Mouse (Mus musculus) spleen, adult 2 months (tissue): ENCODE data around the gene 4930519G04Rik. TPM values are rescaled to one million over a fixed set of nuclear protein-coding genes. Genes with fewer than 3 reads are reported as not detected.
"Not testable (repeated sequence)": the region's sequence is repeated elsewhere in the genome, so short reads cannot be mapped to it uniquely, and the experiment has no call there.

Source experiments
- DNase-seq, 2 experiments: peaks; one replicate each; pipeline versions ENCODE4 v3.0.0 to v3.0.0-alpha.2; 2012 to 2021; ENCODE audit warnings: low spot score in 2 of 2, low read depth in 1 of 2
- H3K27ac ChIP-seq: fragments of 200-500 bp; 2 replicates; pipeline ENCODE4 v1.5.1; 2012; ENCODE audit warnings: low read length, inconsistent platforms; ENCODE audit not compliant: insufficient read depth
- H3K27me3 ChIP-seq: fragments of 200-500 bp; 2 replicates; pipeline ENCODE4 v1.6.1; 2012; ENCODE audit warnings: mild to moderate bottlenecking, moderate library complexity, low read length, inconsistent platforms; ENCODE audit not compliant: control insufficient read depth, insufficient read depth
- H3K36me3 ChIP-seq: fragments of 200-500 bp; 2 replicates; pipeline ENCODE4 v1.6.1; 2012; ENCODE audit warnings: mild to moderate bottlenecking, low read length, inconsistent platforms; ENCODE audit not compliant: control insufficient read depth, insufficient read depth
- H3K4me1 ChIP-seq: fragments of 200-500 bp; 2 replicates; pipeline ENCODE4 v1.6.1; 2011; ENCODE audit warnings: inconsistent platforms; ENCODE audit not compliant: control insufficient read depth, insufficient read depth, insufficient read length
- H3K4me3 ChIP-seq: fragments of 200-500 bp; 2 replicates; pipeline ENCODE4 v1.5.1; 2011; ENCODE audit warnings: mild to moderate bottlenecking, inconsistent platforms; ENCODE audit not compliant: insufficient read depth, insufficient read length; ENCODE audit errors: extremely low read depth
- CTCF ChIP-seq: fragments of 200-500 bp; IDR thresholded peaks from 2 replicates; pipeline ENCODE4 v1.5.1; 2011; ENCODE audit warnings: mild to moderate bottlenecking, inconsistent platforms; ENCODE audit not compliant: insufficient read depth, insufficient read length, insufficient replicate concordance; ENCODE audit errors: extremely low read depth
- POLR2A ChIP-seq: fragments of 200-500 bp; IDR thresholded peaks from 2 replicates; pipeline ENCODE4 v1.6.1; 2011; ENCODE audit warnings: low read depth, low read length, inconsistent platforms
- WGBS: fragments of 180-500 bp; shearing (Covaris S2); methylation state at CpG from one replicate; pipeline ENCODE4 v1.1.7; 2018; 5-methylcytosine and 5-hydroxymethylcytosine counted together
- polyA plus RNA-seq: library from polyadenylated mRNA; depleted of rRNA; stranded (reverse); fragments of >200 nt; gene quantifications from 2 replicates; pipeline ENCODE4 v1.2.3, GENCODE M21; 2012

Gene 4930519G04Rik
- polyA plus RNA-seq, 1 experiment, result 0.05 TPM

GRCm38 (mm10) chr5:114908598-114909305 is 55.3 kb downstream of the 4930519G04Rik start:
- 93% methylated on average over 13 of the region's 13 CpGs for WGBS
- DNase-seq, result no peak
- H3K4me3 ChIP-seq, result no peak overlapping the region
- peaks cover 10% of the 10 kb centered on the region for H3K36me3 ChIP-seq
- TF ChIP-seq POLR2A, result no peak
- TF ChIP-seq CTCF, result no peak
- no peaks in the 10 kb centered on the region for H3K27me3 ChIP-seq
- no peak overlapping the region for H3K27ac ChIP-seq
- no peaks in the 10 kb centered on the region for H3K4me1 ChIP-seq

GRCm38 (mm10) chr5:114913686-114914085 is 60.2 kb downstream of the 4930519G04Rik start:
- 82% methylated on average over 4 of the region's 4 CpGs for WGBS
- TF ChIP-seq POLR2A, result no peak
- TF ChIP-seq CTCF, result no peak
- no peak overlapping the region for H3K27ac ChIP-seq
- no peak overlapping the region for H3K4me3 ChIP-seq
- no peaks in the 10 kb centered on the region for H3K27me3 ChIP-seq
- peaks cover 9% of the 10 kb centered on the region; the same call in 1 of the 2 replicates for H3K4me1 ChIP-seq
- DNase-seq, result no peak
- no peaks in the 10 kb centered on the region for H3K36me3 ChIP-seq

- no peak overlapping the region for H3K4me3 ChIP-seq
- TF ChIP-seq CTCF (no peak), POLR2A (no peak)
- H3K4me1 ChIP-seq, result peaks cover 9% of the 10 kb centered on the region; the same call in 1 of the 2 replicates
- no peaks in the 10 kb centered on the region for H3K36me3 ChIP-seq
- H3K27me3 ChIP-seq, result no peaks in the 10 kb centered on the region
- H3K27ac ChIP-seq, result no peak overlapping the region
- 82% methylated on average over 8 of the region's 8 CpGs for WGBS
- no peak for DNase-seq
Observed at GRCm38 (mm10) chr5:114914855-114915254, 61.4 kb downstream of the 4930519G04Rik start.

GRCm38 (mm10) chr5:114915854-114916253 is 62.4 kb downstream of the 4930519G04Rik start:
- DNase-seq, result no peak
- peaks cover 9% of the 10 kb centered on the region; the same call in 1 of the 2 replicates for H3K4me1 ChIP-seq
- no peaks in the 10 kb centered on the region for H3K27me3 ChIP-seq
- no peaks in the 10 kb centered on the region for H3K36me3 ChIP-seq
- no peak overlapping the region for H3K27ac ChIP-seq
- H3K4me3 ChIP-seq, result no peak overlapping the region
- 76% methylated on average over 5 of the region's 5 CpGs for WGBS
- TF ChIP-seq CTCF, result no peak
- TF ChIP-seq POLR2A, result no peak

- DNase-seq, result peak; percentile 33 to 67
- WGBS, result 16% methylated on average over 4 of the region's 4 CpGs
- no peak overlapping the region for H3K4me3 ChIP-seq
- H3K27ac ChIP-seq, result peak overlapping the region; percentile 70
- TF ChIP-seq CTCF (no peak), POLR2A (no peak)
- H3K36me3 ChIP-seq, result no peaks in the 10 kb centered on the region
- H3K4me1 ChIP-seq, result peaks cover 9% of the 10 kb centered on the region; the same call in 1 of the 2 replicates
- H3K27me3 ChIP-seq, result no peaks in the 10 kb centered on the region
Observed at GRCm38 (mm10) chr5:114916777-114917176, 63.3 kb downstream of the 4930519G04Rik start.

GRCm38 (mm10) chr5:114917357-114917756 is 63.9 kb downstream of the 4930519G04Rik start:
- DNase-seq, H3K27me3 ChIP-seq, H3K27ac ChIP-seq, H3K4me3 ChIP-seq, H3K36me3 ChIP-seq, H3K4me1 ChIP-seq: not testable (repeated sequence)
- 90% methylated on average over 5 of the region's 5 CpGs for WGBS

GRCm38 (mm10) chr5:114921551-114922365 is 68.3 kb downstream of the 4930519G04Rik start:
- 11% methylated on average over 19 of the region's 19 CpGs for WGBS
- TF ChIP-seq CTCF (peak; percentile 19; the same call in 1 of the 2 replicates), POLR2A (peak; percentile 10)
- peak overlapping the region; percentile 11; the same call in 1 of the 2 replicates for H3K4me3 ChIP-seq

More at GRCm38 (mm10) chr5:114921551-114922365, 68.3 kb downstream of the 4930519G04Rik start:
- peak; percentile 76 to 91 for DNase-seq
- H3K4me1 ChIP-seq, result peaks cover 9% of the 10 kb centered on the region; the same call in 1 of the 2 replicates
- H3K27me3 ChIP-seq, result no peaks in the 10 kb centered on the region
- H3K36me3 ChIP-seq, result no peaks in the 10 kb centered on the region
- H3K27ac ChIP-seq, result peak overlapping the region; percentile 84
